In the genomic region with DNA sequence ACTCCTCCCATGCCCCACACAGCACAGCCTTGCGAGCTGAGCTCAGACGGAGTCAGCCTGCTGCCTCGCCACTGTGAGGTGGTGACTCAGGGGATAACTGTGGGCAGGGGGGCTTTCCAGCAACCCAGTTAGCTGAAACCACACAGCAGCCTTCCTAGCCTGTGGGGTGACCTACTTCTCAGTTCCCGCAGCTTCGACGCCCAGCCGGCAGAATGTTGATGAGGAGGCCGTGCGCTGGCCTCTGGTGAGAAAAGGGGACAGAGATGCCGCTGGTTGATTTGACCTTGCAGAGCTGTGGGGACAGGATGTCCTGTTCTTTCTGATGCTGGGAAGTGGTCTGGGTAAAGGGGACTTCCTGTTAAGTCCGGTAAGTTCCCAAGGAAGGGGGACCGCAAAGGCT, we compare ENCODE assay signal across 9 mouse cellular contexts.
DNase-seq lines count a peak whose midpoint lies in the region; ATAC-seq lines count a peak whose summit lies in the region.
"Had no signal": no experiment of that assay in that cellular context is flagged by ENCODE, and none has a peak within 500 bp of the region (broad histone marks: within the 10 kb centered on the region; RNA-seq: fewer than 3 reads in every experiment).

No protein-coding gene starts in this region.

- H3K27me3 ChIP-seq in kidney, embryonic 15.5 days, result no peaks in the 10 kb centered on the region
- H3K27me3 ChIP-seq: heart, embryonic 15.5 days had no signal

- WGBS in kidney, embryonic 15.5 days, result 41% methylated on average over 12 of the region's 12 CpGs

- no peak overlapping the region for H3K27ac ChIP-seq in kidney, embryonic 15.5 days
- H3K27ac ChIP-seq: heart, embryonic 15.5 days had no signal

- H3K4me1 ChIP-seq in kidney, embryonic 15.5 days, result peaks cover 17% of the 10 kb centered on the region

- H3K4me2 ChIP-seq in kidney, embryonic 15.5 days, result no peak overlapping the region
- H3K4me2 ChIP-seq: heart, embryonic 15.5 days had no signal

- no peaks in the 10 kb centered on the region for H3K36me3 ChIP-seq in kidney, embryonic 15.5 days
- H3K36me3 ChIP-seq: heart, embryonic 15.5 days had no signal

- H3K4me3 ChIP-seq in kidney, embryonic 15.5 days (replicated peaks), result no peak overlapping the region
- H3K4me3 ChIP-seq: heart, embryonic 15.5 days had no signal

- no peaks in the 10 kb centered on the region for H3K9me3 ChIP-seq in kidney, embryonic 15.5 days (replicated peaks)
- H3K9me3 ChIP-seq: heart, embryonic 15.5 days had no signal

- no peak for DNase-seq in kidney, postnatal 25 days
- peak; percentile 15 to 29 for DNase-seq in cerebellum, adult 18-20 months
- DNase-seq in left cerebral cortex, adult 8-10 months (ENCODE audit: low spot score in 2 of 2), result peak; percentile 18 to 36
- DNase-seq in right cerebral cortex, postnatal 36 days (ENCODE audit: low spot score in 2 of 2), result peak; percentile 22 to 45
- DNase-seq in adrenal gland, adult 2 months, result no peak
- DNase-seq in heart, adult 9 months (ENCODE audit: low spot score in 2 of 2), result no peak

- H3K9ac ChIP-seq in kidney, embryonic 15.5 days, result no peak overlapping the region
- H3K9ac ChIP-seq: heart, embryonic 15.5 days had no signal

- 0 out of 2 replicates have a peak, but pooled peaks have one; percentile 12 for ATAC-seq in kidney, embryonic 15.5 days (replicated peaks; ENCODE audit: low FRiP score)
- peak; percentile 76 for ATAC-seq in CD4-positive, CD25-positive, alpha-beta regulatory T cell, adult 4 months

Comparison
In these comparisons a context has a peak if more than half of its experiments do, and no peak if none do; other contexts are left out.
1. DNase-seq: peak in cerebellum, adult 18-20 months (2 of 2), left cerebral cortex, adult 8-10 months (2 of 2) and right cerebral cortex, postnatal 36 days (2 of 2); none in kidney, postnatal 25 days (0 of 2), adrenal gland, adult 2 months (single experiment) and heart, adult 9 months (0 of 2).